Mouse (Mus musculus): ENCODE measurements around the gene Cdkl3.

Gene Cdkl3

DNA sequence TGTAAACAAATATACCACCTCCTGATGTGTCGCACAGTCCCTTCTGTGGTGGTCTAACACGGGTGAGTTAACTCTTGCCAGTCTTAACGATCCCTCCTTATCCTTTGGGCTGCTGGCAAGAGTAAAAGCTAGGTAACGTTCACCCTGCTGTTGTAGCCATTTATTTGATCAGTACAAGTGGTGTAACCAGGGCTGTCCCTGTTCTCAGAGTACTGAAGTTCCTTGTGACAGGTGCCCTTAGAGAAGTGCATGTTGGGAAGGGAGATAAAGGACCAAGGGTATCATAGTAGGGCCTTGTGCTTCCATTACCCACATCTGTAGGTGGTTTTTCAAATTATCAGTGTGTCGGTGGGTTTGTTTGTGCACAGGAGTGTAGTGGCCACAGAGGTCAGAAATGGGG, 123.7 kb downstream of the Cdkl3 start:
- DNase-seq: no peak

DNA sequence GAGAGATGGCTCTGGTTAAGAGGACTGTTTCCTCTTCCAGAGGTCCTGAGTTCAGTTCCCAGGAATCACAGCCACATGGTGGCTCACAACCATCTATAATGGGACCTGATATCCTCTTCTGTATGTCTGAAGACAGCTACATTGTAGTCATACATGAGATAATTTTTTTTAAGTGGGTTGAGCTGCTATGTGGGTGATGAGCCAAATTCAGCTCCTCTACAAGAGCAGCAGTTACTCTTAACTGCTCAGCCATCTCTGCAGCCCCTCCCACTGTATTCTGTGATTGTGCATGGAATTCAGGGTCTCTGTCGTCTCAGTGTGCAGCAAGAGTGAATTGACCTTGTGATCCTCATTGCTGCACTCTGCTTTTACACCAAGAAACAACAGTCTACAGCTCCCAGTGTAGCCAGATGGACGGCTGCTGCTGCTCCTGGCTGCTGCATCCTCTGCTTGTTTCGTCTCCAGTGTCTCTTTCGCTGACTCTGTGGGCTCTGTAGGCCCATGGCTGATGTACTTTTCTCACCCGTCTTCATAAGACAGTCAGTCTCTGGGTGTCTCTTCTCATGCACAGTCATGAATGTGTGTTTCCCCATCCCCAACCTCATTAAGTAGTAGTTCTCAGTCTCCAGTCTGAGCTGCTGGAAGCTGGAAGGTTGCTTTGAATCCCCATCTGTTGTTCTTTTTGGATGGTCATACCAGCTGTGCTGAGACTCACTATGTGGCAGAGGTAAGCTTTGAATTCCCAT, 124.5 kb downstream of the Cdkl3 start:
- no peak for DNase-seq

DNA sequence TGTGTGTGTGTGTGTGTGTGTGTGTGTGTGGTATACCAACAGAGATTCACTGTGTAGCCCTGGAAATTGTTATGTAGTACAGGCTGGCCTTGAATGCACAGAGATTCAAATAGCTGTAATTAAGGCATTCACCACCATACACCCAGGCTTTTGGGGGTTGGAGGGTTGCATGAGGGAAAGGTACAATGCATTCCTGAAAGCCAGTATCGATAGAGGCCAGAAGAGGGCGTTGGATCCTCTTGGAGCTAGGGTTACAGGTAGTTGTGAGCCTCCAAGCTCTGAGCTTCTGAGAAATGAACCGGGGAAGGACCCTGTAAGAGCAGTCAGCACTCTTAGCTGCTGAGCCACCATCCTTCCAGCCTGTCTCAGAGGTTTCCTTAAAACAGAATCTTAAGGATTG, 125.2 kb downstream of the Cdkl3 start:
- DNase-seq: peak in 1 of 2 experiments; percentile 13

DNA sequence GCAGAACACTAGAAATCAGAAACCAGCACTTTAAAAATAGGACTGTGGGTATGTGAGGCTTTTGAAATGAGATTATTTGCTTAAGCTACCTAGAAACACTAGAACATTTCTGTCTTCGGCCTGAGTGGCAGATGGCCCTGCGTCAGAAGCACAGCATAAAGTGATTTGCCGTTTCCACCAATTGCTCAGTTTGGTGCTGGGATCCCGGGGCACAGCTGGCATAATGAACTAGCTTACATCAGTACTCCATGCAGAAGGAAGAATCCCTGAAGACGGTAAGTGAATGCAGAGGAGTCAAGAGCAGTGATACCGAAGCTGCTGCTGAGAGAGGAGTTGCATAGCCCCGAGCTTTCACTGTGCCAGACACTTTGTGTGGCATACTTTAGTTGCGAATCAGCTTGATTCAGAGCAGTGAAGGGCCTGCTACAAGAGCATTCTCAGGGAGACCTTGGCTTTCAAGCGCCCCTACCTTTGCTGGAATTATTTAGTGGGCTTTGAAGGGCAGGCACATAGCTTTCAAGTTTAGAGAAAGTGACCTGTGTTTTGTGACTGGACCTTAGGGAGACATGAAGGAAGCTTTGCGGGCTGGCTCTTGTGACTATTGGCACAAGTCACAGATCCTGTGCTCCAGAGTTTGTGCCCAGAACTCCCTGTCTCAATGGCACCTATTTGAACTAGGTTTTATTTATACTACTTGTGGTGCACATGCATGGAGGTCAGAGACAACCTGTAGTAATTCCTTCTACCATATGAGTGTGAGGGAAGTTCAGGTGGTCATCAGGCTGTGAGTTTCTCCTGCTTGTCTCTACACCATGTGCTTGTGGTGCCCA, 125.8 kb downstream of the Cdkl3 start:
- DNase-seq: no peak

DNA sequence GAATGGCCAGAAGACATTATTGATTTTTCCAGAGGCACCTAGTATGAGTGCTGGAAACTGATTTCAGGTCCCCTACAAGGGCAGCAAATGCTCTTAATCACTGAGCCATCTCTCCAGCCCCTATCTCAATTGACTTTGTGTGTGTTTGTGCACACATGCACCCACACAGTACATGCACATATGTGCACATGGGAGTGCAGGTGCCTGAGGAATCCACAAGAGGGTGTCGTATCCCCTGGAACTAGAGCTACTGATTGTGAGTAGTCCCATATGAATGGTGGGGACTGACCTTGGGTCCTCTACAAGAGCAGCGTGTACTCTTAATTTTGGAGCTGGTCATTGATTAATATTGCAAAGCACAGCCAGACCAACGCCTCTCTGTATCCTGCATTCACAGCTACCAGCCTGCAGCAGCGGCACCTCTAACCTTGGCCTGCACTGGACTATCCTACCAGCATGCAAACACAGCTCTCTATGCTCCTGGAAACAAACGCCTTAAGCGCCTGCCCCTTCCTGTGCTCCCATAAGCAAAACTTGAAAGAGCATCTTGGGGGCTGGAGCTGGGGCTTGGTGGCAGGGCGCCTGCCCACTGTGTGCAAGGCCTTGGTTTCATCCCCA, 126.5 kb downstream of the Cdkl3 start:
- peak; percentile 16 to 26 for DNase-seq
